Mouse (Mus musculus) kidney, adult 8-10 months (tissue): Measurements from ENCODE around the gene Fxyd3.

Experiments used
- DNase-seq, 2 experiments: peaks; one replicate each; pipeline ENCODE4 v3.0.0; 2022

The Fxyd3 gene

GRCm38 (mm10) chr7:31076492-31076891 lies at the start of gene Fxyd3:
TSS of gene Fxyd3 (minus strand) at chr7:31076704.
- no peak for DNase-seq

GRCm38 (mm10) chr7:31125116-31125515 lies 48.6 kb upstream of the Fxyd3 start:
- no peak for DNase-seq

- no peak for DNase-seq
Measured at GRCm38 (mm10) chr7:31124381-31124780, 47.9 kb upstream of the Fxyd3 start.

GRCm38 (mm10) chr7:31123697-31124096 lies 47.2 kb upstream of the Fxyd3 start:
- DNase-seq: no peak

GRCm38 (mm10) chr7:31122641-31123631 lies 46.4 kb upstream of the Fxyd3 start:
- no peak for DNase-seq

GRCm38 (mm10) chr7:31119556-31119955 lies 43.1 kb upstream of the Fxyd3 start:
- DNase-seq: no peak

GRCm38 (mm10) chr7:31118486-31118885 lies 42.0 kb upstream of the Fxyd3 start:
- peak in 1 of 2 experiments; percentile 39 for DNase-seq

- DNase-seq: no peak
Measured at GRCm38 (mm10) chr7:31117465-31117864, 41.0 kb upstream of the Fxyd3 start.

GRCm38 (mm10) chr7:31116721-31117145 lies 40.2 kb upstream of the Fxyd3 start:
- no peak for DNase-seq

- DNase-seq: peak; percentile 92 to 95
Measured at GRCm38 (mm10) chr7:31115587-31116043, 39.1 kb upstream of the Fxyd3 start.

GRCm38 (mm10) chr7:31115182-31115581 lies 38.7 kb upstream of the Fxyd3 start, which contains the start of gene Hpn:
TSS of gene Hpn (minus strand) at chr7:31115290.
- peak; percentile 88 to 89 for DNase-seq

- DNase-seq: peak; percentile 77 to 79
Measured at GRCm38 (mm10) chr7:31114646-31115045, 38.1 kb upstream of the Fxyd3 start.

GRCm38 (mm10) chr7:31113800-31114199 lies 37.3 kb upstream of the Fxyd3 start:
- DNase-seq: peak; percentile 69 to 76

GRCm38 (mm10) chr7:31112036-31112435 lies 35.5 kb upstream of the Fxyd3 start:
- no peak for DNase-seq

- DNase-seq: no peak
Measured at GRCm38 (mm10) chr7:31110861-31111385, 34.4 kb upstream of the Fxyd3 start.

- no peak for DNase-seq
Measured at GRCm38 (mm10) chr7:31109796-31110195, 33.3 kb upstream of the Fxyd3 start.

GRCm38 (mm10) chr7:31109091-31109490 lies 32.6 kb upstream of the Fxyd3 start:
- peak; percentile 77 to 81 for DNase-seq

- DNase-seq: peak; percentile 76 to 84
Measured at GRCm38 (mm10) chr7:31107781-31108180, 31.3 kb upstream of the Fxyd3 start.

- DNase-seq: no peak
Measured at GRCm38 (mm10) chr7:31106166-31106565, 29.7 kb upstream of the Fxyd3 start.

- DNase-seq: peak; percentile 64 to 81
Measured at GRCm38 (mm10) chr7:31105061-31105768, 28.7 kb upstream of the Fxyd3 start.

- no peak for DNase-seq
Measured at GRCm38 (mm10) chr7:31100786-31101185, 24.3 kb upstream of the Fxyd3 start.

- DNase-seq: no peak
Measured at GRCm38 (mm10) chr7:31099612-31099982, 23.1 kb upstream of the Fxyd3 start.
